Mouse (Mus musculus) thymus, postnatal 14 days (tissue): ENCODE measurements around the gene Slc6a8.

Source experiments
- DNase-seq: peaks from one replicate; pipeline ENCODE4 v3.0.0; 2021

Slc6a8 gene

DNA sequence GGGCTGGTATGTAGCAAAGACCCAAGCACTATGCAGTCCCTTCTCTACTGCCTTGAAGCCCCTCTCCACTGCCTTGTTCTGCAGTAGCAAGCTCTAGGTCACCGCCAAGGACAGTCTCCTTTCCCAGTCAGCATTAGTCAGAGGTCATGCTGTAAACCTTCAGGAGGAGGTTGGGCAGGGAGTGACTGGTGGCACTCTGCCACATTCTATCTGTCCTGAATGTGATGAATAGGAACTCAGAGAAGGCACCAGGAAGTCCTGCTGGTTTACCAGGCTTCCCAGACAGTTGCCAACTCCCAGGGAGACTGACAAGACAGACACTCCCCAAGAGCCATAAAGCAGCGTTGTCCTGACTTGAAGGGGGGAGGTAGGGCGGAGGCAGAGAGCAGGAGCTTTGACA is 12.7 kb downstream of the Slc6a8 start:
- no peak for DNase-seq

DNA sequence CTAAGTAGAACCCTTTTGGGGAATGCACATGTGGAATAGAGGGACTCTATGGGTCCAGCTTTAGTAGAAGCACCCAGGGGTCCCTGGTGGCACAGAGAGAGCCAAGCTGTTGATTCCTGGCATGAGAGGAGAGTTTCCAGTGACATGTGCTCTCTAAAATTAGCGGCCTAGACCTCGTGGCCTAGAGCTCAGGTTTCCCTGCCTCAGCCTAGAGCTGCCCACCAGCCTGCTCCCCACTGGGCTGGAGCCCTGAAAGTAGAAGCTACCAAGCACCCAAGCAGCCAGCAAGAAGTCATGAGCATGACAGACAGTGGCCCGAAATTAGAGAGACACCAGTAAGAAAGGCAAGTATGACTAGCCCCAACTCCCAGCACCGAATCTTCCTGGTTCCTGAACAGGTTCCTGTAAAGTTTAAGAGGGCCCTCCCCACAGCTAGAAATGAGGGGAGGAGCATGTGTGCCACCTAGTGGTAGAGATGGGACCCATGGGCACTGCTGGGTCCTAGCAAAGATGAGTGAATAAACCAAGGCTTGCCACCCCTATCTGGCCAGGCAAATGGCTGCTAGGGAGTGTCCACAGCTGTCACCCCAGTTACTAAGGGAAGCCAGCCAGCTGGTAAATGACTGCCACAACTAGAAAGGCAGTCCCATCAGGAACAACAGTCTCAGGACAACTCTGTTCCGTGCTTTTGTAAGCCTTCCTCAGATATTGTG is 18.1 kb downstream of the Slc6a8 start:
- DNase-seq: peak; percentile 59

DNA sequence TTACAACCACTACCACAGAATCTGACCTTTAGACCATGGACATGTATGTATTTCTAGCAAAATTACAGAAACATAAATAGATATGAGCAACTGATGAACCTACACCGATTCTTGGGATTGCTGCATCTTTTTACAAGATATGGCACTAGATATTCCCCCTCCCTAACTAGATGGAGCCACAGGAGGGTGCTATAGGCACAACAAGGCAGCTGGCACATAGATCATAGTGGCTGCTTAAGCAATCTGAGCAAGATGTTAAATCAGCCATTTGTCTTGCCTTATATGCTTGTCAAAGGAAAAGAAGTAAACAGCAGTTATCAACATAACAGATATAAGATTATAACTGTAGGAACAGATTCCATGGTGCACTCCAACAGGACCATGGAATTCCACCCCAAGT is 27.5 kb downstream of the Slc6a8 start:
- peak; percentile 33 for DNase-seq

DNA sequence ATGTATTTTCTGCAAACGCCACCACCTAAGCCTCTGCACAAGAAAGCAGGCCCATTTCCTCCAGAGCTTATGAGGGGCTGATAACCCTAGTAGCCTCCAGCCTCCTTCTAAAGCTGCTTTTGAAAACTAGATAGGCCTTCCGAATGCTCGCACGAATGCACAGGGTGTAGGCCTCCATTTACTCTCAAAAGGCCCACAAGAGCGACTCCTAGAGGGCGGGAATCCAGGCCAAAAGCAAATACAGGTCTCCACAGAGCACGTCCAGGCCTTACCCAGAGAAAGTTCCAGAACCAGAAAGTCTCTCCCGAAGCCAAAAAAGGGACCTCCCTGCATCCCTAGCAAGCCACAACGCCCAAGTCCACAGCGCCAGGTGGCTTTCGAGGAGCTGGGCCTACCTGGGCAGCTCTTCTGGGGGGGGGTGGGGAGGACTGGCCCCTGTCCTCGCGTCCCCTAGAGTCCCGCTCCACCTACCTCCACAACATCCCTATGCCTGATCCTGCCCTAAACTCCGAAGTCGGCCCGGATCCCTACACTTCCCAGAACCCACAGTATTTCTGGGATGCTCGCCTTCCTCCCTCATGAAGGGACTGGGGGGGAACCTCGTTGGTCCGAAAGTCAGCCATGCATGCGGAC is 42.6 kb downstream of the Slc6a8 start:
- peak; percentile 61 for DNase-seq

DNA sequence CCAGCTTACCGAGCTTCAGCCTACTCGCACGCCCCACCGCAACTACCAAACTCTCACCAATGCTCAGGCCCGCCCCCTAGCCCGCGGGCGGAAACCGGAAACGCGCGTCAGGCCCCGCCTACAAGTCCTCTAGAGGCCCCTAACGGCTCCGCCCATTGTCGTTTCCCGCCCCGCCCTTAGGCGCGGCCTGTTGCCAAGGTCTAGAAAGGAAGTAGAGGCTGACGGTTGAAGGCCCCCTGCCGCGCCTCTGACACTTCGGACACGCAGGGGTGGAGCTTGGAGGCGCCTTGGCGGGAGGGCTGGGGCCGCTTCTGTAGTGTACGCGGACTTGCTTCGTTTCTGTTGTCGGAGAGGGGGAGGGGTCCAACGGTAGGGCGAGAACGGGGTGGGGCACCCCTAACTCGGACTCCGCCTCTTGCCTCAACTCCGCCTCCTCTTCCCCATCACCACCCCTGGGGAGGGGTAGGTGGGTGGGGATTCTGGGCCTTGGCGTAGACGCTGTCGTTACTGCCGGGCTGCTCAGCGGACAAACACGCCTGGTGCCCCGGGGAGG is 43.2 kb downstream of the Slc6a8 start, which contains the start of the genes Bcap31 and Abcd1:
Gene Bcap31, minus strand, starts transcription at position 67 of the 553 bp plus-strand sequence.
Gene Abcd1, plus strand, starts transcription at position 489 of the 553 bp plus-strand sequence.
- DNase-seq: peak; percentile 97

DNA sequence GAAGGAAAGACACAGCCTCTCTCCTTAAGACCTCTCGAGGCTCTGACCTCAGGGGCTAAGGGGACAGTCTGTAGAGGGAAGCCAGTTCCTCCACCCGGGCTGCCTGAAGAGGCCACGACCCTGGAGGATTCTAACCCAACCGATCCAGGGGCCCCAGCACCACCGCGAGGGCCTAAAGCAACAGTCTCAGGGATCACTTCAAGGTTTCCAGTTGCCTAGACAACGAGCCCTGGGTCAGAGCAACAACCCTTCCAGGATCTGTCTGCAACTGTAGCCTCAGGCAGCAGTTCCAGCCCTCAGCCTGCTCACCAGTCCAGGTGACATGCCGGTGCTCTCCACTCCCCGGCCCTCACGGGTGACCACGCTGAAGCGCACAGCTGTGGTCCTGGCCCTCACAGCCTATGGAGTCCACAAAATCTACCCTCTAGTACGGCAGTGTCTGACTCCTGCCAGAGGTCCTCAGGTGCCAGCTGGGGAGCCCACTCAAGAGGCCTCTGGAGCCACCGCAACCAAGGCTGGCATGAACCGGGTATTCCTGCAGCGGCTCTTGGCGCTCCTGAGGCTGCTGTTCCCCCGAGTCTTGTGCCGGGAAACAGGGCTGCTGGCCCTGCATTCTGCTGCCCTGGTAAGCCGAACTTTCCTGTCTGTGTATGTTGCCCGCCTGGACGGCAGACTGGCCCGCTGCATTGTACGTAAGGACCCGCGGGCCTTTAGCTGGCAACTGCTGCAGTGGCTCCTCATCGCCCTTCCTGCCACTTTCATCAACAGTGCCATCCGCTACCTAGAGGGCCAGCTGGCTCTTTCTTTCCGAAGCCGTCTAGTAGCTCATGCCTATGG is 44.0 kb downstream of the Slc6a8 start:
- peak; percentile 35 for DNase-seq

DNA sequence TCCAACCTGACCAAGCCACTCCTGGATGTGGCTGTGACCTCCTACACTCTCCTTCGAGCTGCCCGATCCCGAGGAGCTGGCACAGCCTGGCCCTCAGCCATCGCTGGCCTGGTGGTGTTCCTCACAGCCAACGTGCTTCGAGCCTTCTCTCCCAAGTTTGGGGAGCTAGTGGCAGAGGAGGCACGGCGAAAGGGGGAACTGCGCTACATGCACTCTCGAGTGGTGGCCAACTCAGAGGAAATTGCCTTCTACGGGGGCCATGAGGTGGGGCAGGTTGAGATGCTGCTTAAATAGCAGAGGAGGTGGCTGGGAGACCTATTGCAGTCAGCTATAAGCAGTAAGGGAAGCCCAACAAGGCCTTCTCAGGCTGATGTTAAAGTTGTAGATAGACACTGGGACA is 44.7 kb downstream of the Slc6a8 start:
- DNase-seq: peak; percentile 57

DNA sequence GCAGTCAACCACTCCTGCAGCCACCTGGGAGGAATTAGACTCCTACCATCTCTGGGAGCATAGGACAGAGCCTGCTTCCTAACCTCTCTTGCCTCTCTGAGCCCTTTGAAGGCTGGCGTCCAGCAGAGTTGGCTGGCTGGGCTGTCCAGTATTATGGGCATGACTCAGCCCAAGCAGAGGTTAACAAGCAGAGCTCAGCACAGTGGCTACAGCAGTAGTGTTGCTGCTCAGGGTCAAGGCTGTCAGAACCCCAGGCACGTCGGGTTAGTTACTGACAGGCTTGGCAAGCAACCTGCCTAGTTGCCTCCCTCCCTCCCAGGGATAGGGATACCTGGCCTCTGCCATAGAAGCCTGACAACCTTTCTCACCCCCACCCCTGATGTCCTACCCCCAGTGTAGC is 45.3 kb downstream of the Slc6a8 start:
- DNase-seq: no peak

DNA sequence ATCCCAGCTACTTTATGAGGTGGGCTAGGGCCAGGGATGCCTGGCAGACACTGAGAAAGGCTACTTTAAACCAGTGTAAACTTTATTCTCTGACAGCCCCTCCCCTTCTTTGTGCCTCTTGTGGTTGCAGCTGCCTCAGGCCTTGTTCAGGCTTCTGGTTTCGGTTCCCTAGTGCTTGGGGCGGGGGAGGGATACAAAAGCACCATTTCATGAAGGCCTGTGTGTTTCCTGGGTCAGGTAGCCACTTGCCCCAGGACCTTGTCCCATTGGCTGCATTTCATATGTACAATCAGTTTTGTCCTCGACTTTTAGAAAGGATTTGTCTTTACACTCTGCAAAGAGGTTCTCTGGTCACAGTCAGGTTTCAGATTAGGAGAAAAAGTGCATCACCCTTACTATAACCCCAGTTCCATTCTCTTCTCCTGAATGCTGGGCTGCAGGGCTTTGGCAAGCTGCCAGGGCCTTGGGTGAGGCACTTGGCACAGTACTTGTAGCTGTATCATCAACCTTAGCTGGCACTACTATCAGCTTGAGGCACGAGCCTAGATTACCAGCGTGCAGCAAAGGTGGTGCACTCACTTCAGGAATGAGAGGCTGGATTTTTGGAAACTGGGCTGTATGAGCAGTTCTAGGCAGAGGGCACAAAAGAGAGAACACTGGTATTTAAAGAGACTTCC is 45.9 kb downstream of the Slc6a8 start:
- DNase-seq: peak; percentile 39

DNA sequence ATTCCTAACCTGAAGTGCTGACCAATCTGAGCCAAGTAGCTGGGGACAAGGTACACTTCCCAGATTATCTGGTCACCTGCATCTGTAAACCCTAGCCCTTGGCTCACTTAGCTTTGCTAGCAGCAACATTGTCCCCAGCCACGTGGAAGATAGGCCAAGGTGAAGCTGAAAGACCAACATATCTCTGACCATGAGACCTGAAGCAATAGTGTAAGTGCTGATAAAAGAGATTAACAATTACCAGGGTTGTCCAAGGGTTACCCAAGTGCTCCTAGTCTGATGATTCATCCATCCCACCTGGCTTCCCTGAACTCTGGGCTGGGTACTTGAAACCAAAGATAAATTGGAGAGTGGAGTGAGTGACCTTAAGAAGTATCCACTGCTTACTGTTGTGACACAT is 58.0 kb downstream of the Slc6a8 start:
- no peak for DNase-seq
